Mouse (Mus musculus) CH12.LX (cell line): ENCODE measurements around the gene Celsr3. TPM values are rescaled to one million over a fixed set of nuclear protein-coding genes. Genes with fewer than 3 reads are reported as not detected.

ENCODE experiments used
- DNase-seq: peaks from one replicate; pipeline ENCODE4 v3.0.0-alpha.2; 2013; ENCODE audit errors: extremely low read depth
- H3K27ac ChIP-seq: 2 replicates; pipeline ENCODE4 v1.5.1; 2012; ENCODE audit warnings: low read depth, mild to moderate bottlenecking, control low read depth, moderate library complexity; ENCODE audit not compliant: insufficient read depth
- H3K27me3 ChIP-seq: replicated peaks from 2 replicates; pipeline ENCODE3; 2012; ENCODE audit warnings: inconsistent platforms
- H3K36me3 ChIP-seq, 2 experiments: replicated peaks in 1 of 2; 2 replicates each; pipeline versions ENCODE3 to v1.6.1; 2012; ENCODE audit warnings: inconsistent platforms in 1 of 2, low read length in 1 of 2, mild to moderate bottlenecking in 1 of 2, mixed read lengths in 1 of 2, moderate library complexity in 1 of 2; ENCODE audit not compliant: control insufficient read depth in 1 of 2, insufficient read depth in 1 of 2
- H3K4me1 ChIP-seq, 2 experiments: 2 replicates each; pipeline ENCODE4 v1.6.1; 2012; ENCODE audit warnings: inconsistent platforms in 1 of 2, moderate library complexity in 1 of 2; ENCODE audit not compliant: insufficient read depth in 2 of 2, control insufficient read depth in 1 of 2
- H3K4me2 ChIP-seq: 2 replicates; pipeline ENCODE4 v1.6.1; 2012; ENCODE audit warnings: low read depth, mild to moderate bottlenecking, control low read depth; ENCODE audit not compliant: poor library complexity, insufficient read depth, severe bottlenecking
- H3K4me3 ChIP-seq, 3 experiments: fragments of 150-350 bp in 1 of 3; sonication (generic) in 1 of 3; replicated peaks in 1 of 3; 2 replicates each; pipeline versions ENCODE3 to v1.5.1; 2011 to 2012; ENCODE audit warnings: low read depth in 2 of 3, low read length in 2 of 3, mild to moderate bottlenecking in 2 of 3, moderate library complexity in 2 of 3, control low read depth in 1 of 3, improper control_type of control experiment in 1 of 3, inconsistent platforms in 1 of 3, mixed read lengths in 1 of 3; ENCODE audit not compliant: poor library complexity in 1 of 3
- H3K79me2 ChIP-seq: replicated peaks from 2 replicates; pipeline ENCODE4 v1.6.1; 2012; ENCODE audit warnings: mild to moderate bottlenecking, moderate library complexity; ENCODE audit not compliant: control insufficient read depth, poor library complexity, insufficient read depth, severe bottlenecking; ENCODE audit errors: extremely low read depth
- H3K9ac ChIP-seq: 2 replicates; pipeline ENCODE4 v1.6.1; 2012; ENCODE audit warnings: low read depth, mild to moderate bottlenecking, control low read depth, moderate library complexity; ENCODE audit not compliant: insufficient read depth
- H3K9me3 ChIP-seq: replicated peaks from 2 replicates; pipeline ENCODE3; 2012; ENCODE audit warnings: low read length, inconsistent platforms, mixed read lengths
- BHLHE40 ChIP-seq: IDR thresholded peaks from 2 replicates; pipeline ENCODE4 v1.6.1; 2011; ENCODE audit warnings: mild to moderate bottlenecking, low read depth, low read length, improper control_type of control experiment
- CTCF ChIP-seq, 2 experiments: IDR thresholded peaks in 1 of 2; conservative IDR thresholded peaks in 1 of 2; 2 replicates each; pipeline ENCODE4 v1.5.1; 2011 to 2012; ENCODE audit warnings: low read depth in 2 of 2, low read length in 2 of 2, improper control_type of control experiment in 1 of 2, inconsistent platforms in 1 of 2, mild to moderate bottlenecking in 1 of 2, moderate library complexity in 1 of 2
- E2F4 ChIP-seq: IDR thresholded peaks from 2 replicates; pipeline ENCODE4 v1.6.1; 2011; ENCODE audit warnings: low read depth, low read length, improper control_type of control experiment; ENCODE audit not compliant: insufficient replicate concordance
- ELF1 ChIP-seq: IDR thresholded peaks from 2 replicates; pipeline ENCODE4 v1.6.1; 2014; ENCODE audit warnings: low read depth, mild to moderate bottlenecking, inconsistent platforms, low read length, improper control_type of control experiment
- ETS1 ChIP-seq: conservative IDR thresholded peaks from 2 replicates; pipeline ENCODE4 v1.6.1; 2012; ENCODE audit warnings: low read depth, mild to moderate bottlenecking, inconsistent platforms, low read length, improper control_type of control experiment, moderate library complexity
- MAX ChIP-seq: IDR thresholded peaks from 2 replicates; pipeline ENCODE4 v1.6.1; 2011; ENCODE audit warnings: low read length, improper control_type of control experiment
- MEF2A ChIP-seq: IDR thresholded peaks from 2 replicates; pipeline ENCODE4 v1.6.1; 2014; ENCODE audit warnings: low read depth, mild to moderate bottlenecking, inconsistent platforms, low read length, improper control_type of control experiment, borderline replicate concordance
- MYC ChIP-seq: IDR thresholded peaks from 2 replicates; pipeline ENCODE4 v1.6.1; 2011; ENCODE audit warnings: low read depth, mild to moderate bottlenecking, improper control_type of control experiment, low read length
- NELFE ChIP-seq: IDR thresholded peaks from 2 replicates; pipeline ENCODE4 v1.6.1; 2011; ENCODE audit warnings: low read depth, low read length, improper control_type of control experiment
- NRF1 ChIP-seq: IDR thresholded peaks from 2 replicates; pipeline ENCODE4 v1.6.1; 2014; ENCODE audit warnings: low read depth, mild to moderate bottlenecking, inconsistent platforms, low read length, improper control_type of control experiment, moderate library complexity
- POLR2AphosphoS2 ChIP-seq: IDR thresholded peaks from 2 replicates; pipeline ENCODE4 v1.6.1; 2011; ENCODE audit warnings: low read depth, low read length, improper control_type of control experiment
- SIN3A ChIP-seq: IDR thresholded peaks from 2 replicates; pipeline ENCODE4 v1.6.1; 2012; ENCODE audit warnings: low read length, improper control_type of control experiment, inconsistent platforms
- UBTF ChIP-seq: IDR thresholded peaks from 2 replicates; pipeline ENCODE4 v1.6.1; 2012; ENCODE audit warnings: low read depth, mild to moderate bottlenecking, inconsistent platforms, low read length, improper control_type of control experiment, moderate library complexity
- USF1 ChIP-seq: IDR thresholded peaks from 2 replicates; pipeline ENCODE4 v1.6.1; 2014; ENCODE audit warnings: low read depth, mild to moderate bottlenecking, inconsistent platforms, low read length, improper control_type of control experiment
- USF2 ChIP-seq: conservative IDR thresholded peaks from 2 replicates; pipeline ENCODE4 v1.6.1; 2011; ENCODE audit warnings: low read depth, low read length, improper control_type of control experiment
- ZKSCAN1 ChIP-seq: IDR thresholded peaks from 2 replicates; pipeline ENCODE4 v1.6.1; 2012; ENCODE audit warnings: low read depth, inconsistent platforms, low read length, improper control_type of control experiment, borderline replicate concordance
- dilution Hi-C: fragments of 300-500 bp; cut with MboI; formaldehyde crosslinking; loops from 2 replicates; pipeline ENCODE4 v1.14.3; 2020; ENCODE audit warnings: low sequenced_read_pairs; ENCODE audit not compliant: extremely low pct_unique_long_range_greater_than_20kb, extremely low pct_ligation_motif_present
- in situ Hi-C: fragments of 300-500 bp; cut with MboI; formaldehyde crosslinking; loops from 3 replicates; pipeline ENCODE4 v1.14.3; 2019; ENCODE audit warnings: low sequenced_read_pairs, low pct_ligation_motif_present, low pct_unique_long_range_greater_than_20kb, mixed read lengths
- polyA plus RNA-seq: library from polyadenylated mRNA; unstranded; fragments of >175 nt; gene quantifications from 2 replicates; pipeline ENCODE4 v1.2.1, GENCODE M21; 2012; ENCODE audit warnings: low read depth; ENCODE audit not compliant: insufficient read length
- total RNA-seq, 2 experiments: library from RNA; depleted of rRNA; stranded (reverse); fragments of 300-350 nt in 1 of 2; fragments of >200 nt in 1 of 2; gene quantifications; 2 replicates each; pipeline ENCODE4 v1.2.3; 2012 to 2014

The Celsr3 gene
- total and polyA plus RNA-seq, 3 experiments: 0.04 TPM; not detected in 2

GRCm38 (mm10) chr9:108831637-108832036 lies 5.5 kb downstream of the Celsr3 start:
- H3K4me1 ChIP-seq: peaks cover 0 to 7% of the 10 kb centered on the region in 2 experiments; a peak in 2 of 4 replicates

DNA sequence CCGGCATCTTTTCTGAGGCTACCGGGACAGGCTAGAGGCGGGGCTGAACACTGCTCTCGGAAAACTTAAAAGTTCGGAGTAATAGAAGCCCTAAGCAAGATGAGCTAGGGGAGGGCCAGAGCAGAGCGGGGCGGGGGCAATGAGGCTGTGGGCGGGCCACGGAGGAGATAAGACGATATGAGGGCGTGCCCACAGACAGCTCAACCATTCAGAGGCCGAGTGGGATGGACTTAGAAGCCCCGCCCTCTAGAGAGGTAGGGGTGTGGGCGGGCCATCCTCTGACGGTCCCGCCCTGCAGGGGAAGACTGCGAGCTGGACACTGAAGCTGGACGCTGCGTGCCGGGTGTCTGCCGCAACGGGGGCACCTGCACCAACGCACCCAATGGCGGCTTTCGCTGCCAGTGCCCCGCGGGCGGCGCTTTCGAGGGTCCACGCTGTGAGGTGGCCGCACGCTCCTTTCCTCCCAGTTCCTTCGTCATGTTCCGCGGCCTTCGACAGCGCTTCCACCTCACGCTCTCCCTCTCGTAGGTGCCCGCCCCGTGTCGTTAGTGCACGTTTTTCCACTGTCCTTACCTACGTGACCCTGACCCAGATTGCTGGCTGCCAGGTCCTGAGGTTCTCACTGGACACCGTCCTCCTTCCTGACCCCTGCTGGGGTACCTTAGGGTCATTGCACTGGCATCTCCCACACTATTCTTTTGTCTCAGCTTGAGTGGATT lies 6.4 kb downstream of the Celsr3 start:
- no peak for TF ChIP-seq USF2
- no peak for TF ChIP-seq ETS1
- TF ChIP-seq UBTF: no peak
- TF ChIP-seq MEF2A: no peak
- no peak for TF ChIP-seq NELFE
- TF ChIP-seq ELF1: no peak
- no peak for TF ChIP-seq SIN3A
- in situ Hi-C loops (no loop called here), dilution Hi-C loops (no loop called here)
- Histone ChIP-seq H3K27ac (no peak overlapping the region), H3K9ac (no peak overlapping the region), H3K9me3 (peaks cover 17% of the 10 kb centered on the region), H3K36me3 (no peaks in the 10 kb centered on the region), H3K4me2 (peak overlapping the region; percentile 6; the same call in 1 of the 2 replicates), H3K79me2 (no peaks in the 10 kb centered on the region), H3K27me3 (peaks cover 74% of the 10 kb centered on the region), H3K4me1 (peaks cover 0 to 7% of the 10 kb centered on the region in 2 experiments; a peak in 2 of 4 replicates), H3K4me3 (peak overlapping the region in 1 of 3 experiments; percentile 27)
- DNase-seq: peak; percentile 41

More at GRCm38 (mm10) chr9:108831637-108832036, 5.5 kb downstream of the Celsr3 start:
- TF ChIP-seq ZKSCAN1: no peak
- dilution Hi-C loops (no loop called here), in situ Hi-C loops (no loop called here)
- Histone ChIP-seq H3K36me3 (no peaks in the 10 kb centered on the region), H3K79me2 (no peaks in the 10 kb centered on the region), H3K9ac (no peak overlapping the region), H3K4me2 (peak overlapping the region; percentile 6; the same call in 1 of the 2 replicates), H3K9me3 (peaks cover 26% of the 10 kb centered on the region), H3K4me3 (peak overlapping the region in 1 of 3 experiments; percentile 27), H3K27ac (no peak overlapping the region), H3K27me3 (peaks cover 65% of the 10 kb centered on the region)
- no peak for DNase-seq

DNA sequence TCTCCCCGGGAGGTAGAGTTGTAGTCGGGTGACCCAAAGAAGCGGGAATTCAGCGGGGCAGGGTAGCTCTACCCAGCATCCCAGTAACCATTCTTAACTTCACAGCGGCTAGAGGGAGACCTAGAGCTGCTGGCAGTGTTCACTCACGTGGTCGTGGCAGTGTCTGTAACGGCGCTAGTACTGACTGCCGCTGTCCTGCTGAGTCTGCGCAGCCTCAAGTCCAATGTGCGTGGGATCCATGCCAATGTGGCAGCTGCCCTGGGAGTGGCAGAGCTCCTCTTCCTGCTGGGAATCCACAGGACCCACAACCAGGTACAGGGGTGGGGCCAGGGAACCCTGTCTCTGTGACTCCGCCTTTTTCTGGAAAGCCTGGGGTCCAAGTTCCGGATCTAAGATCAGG lies 16.9 kb downstream of the Celsr3 start:
- no peaks in the 10 kb centered on the region for H3K79me2 ChIP-seq
- H3K9ac ChIP-seq: no peak overlapping the region
- H3K27me3 ChIP-seq: peaks cover 95% of the 10 kb centered on the region
- H3K4me1 ChIP-seq: peaks cover 4 to 6% of the 10 kb centered on the region in 2 experiments; a peak in 1 of 4 replicates
- dilution Hi-C loops: no loop called here
- H3K4me2 ChIP-seq: peak overlapping the region; percentile 27
- no peak for DNase-seq
- H3K27ac ChIP-seq: no peak overlapping the region
- no peak overlapping the region for H3K4me3 ChIP-seq
- peak; percentile 35; the same call in 1 of the 2 replicates for TF ChIP-seq MYC
- no peak for TF ChIP-seq E2F4
- peak in 1 of 2 experiments; percentile 47; a peak in 2 of 4 replicates for TF ChIP-seq CTCF (conservative IDR thresholded peaks at IDR 0.05 in 1 of 2, IDR thresholded peaks at IDR 0.05 in 1 of 2; ENCODE audit: low read depth in 2 of 2, low read length in 2 of 2)
- peak; percentile 50; the same call in 1 of the 2 replicates for TF ChIP-seq MAX
- no peak for TF ChIP-seq ETS1
- TF ChIP-seq USF1: peak; percentile 22; the same call in 1 of the 2 replicates
- peak; percentile 38 for TF ChIP-seq BHLHE40
- no peak for TF ChIP-seq POLR2AphosphoS2
- TF ChIP-seq NRF1: peak; percentile 56
- TF ChIP-seq, all 38 proteins: peak for 6
- in situ Hi-C loops: no loop called here
- no peaks in the 10 kb centered on the region for H3K36me3 ChIP-seq
- H3K9me3 ChIP-seq: no peaks in the 10 kb centered on the region
